Mouse (Mus musculus) adrenal gland, adult (tissue): Measurements from ENCODE around the gene Rubcn.

Experiments used
- DNase-seq, 2 experiments: peaks; one replicate each; pipeline ENCODE4 v3.0.0; 2022 to 2023; ENCODE audit warnings: low spot score in 1 of 2; ENCODE audit not compliant: inconsistent age in 2 of 2

Gene Rubcn

GRCm38 (mm10) chr16:32873366-32873765, 4.2 kb downstream of the Rubcn start:
- DNase-seq = no peak

GRCm38 (mm10) chr16:32870231-32870630, 7.3 kb downstream of the Rubcn start:
- DNase-seq = no peak

GRCm38 (mm10) chr16:32867919-32868552, 9.5 kb downstream of the Rubcn start:
- peak; percentile 93 to 97 for DNase-seq

GRCm38 (mm10) chr16:32866713-32867112, 10.9 kb downstream of the Rubcn start:
- DNase-seq = no peak

GRCm38 (mm10) chr16:32865401-32865800, 12.2 kb downstream of the Rubcn start:
- DNase-seq = no peak

GRCm38 (mm10) chr16:32861813-32862385, 15.7 kb downstream of the Rubcn start:
- DNase-seq = no peak

- DNase-seq = peak; percentile 71 to 81
Observed at GRCm38 (mm10) chr16:32858771-32859636, 18.6 kb downstream of the Rubcn start.

GRCm38 (mm10) chr16:32858356-32858755, 19.2 kb downstream of the Rubcn start:
- peak; percentile 30 to 65 for DNase-seq

- no peak for DNase-seq
Observed at GRCm38 (mm10) chr16:32856751-32857150, 20.8 kb downstream of the Rubcn start.

GRCm38 (mm10) chr16:32854050-32854571, 23.5 kb downstream of the Rubcn start:
- DNase-seq = peak in 1 of 2 experiments; percentile 37

GRCm38 (mm10) chr16:32853492-32854049, 24.0 kb downstream of the Rubcn start:
- peak; percentile 51 to 79 for DNase-seq

GRCm38 (mm10) chr16:32849042-32849830, 28.3 kb downstream of the Rubcn start:
- no peak for DNase-seq

GRCm38 (mm10) chr16:32847103-32847502, 30.5 kb downstream of the Rubcn start:
- no peak for DNase-seq

- DNase-seq = no peak
Observed at GRCm38 (mm10) chr16:32831501-32831900, 46.1 kb downstream of the Rubcn start.

- DNase-seq = no peak
Observed at GRCm38 (mm10) chr16:32829104-32829503, 48.5 kb downstream of the Rubcn start.

GRCm38 (mm10) chr16:32826521-32826920, 51.0 kb downstream of the Rubcn start:
- DNase-seq = peak in 1 of 2 experiments; percentile 38

- DNase-seq = no peak
Observed at GRCm38 (mm10) chr16:32825380-32825779, 52.2 kb downstream of the Rubcn start.

GRCm38 (mm10) chr16:32824061-32824460, 53.5 kb downstream of the Rubcn start:
- DNase-seq = no peak

GRCm38 (mm10) chr16:32823487-32823886, 54.1 kb downstream of the Rubcn start:
- DNase-seq = no peak

- DNase-seq = no peak
Observed at GRCm38 (mm10) chr16:32822881-32823280, 54.7 kb downstream of the Rubcn start.

- DNase-seq = no peak
Observed at GRCm38 (mm10) chr16:32822450-32822827, 55.1 kb downstream of the Rubcn start.
